Mouse (Mus musculus) cortical plate, adult 2 months (tissue): ENCODE measurements around the gene Irs3. TPM values are rescaled to one million over a fixed set of nuclear protein-coding genes. Genes with fewer than 3 reads are reported as not detected.

ENCODE experiments used
- H3K27ac ChIP-seq: fragments of 200-500 bp; 2 replicates; pipeline ENCODE4 v1.5.1; 2012; ENCODE audit warnings: low read length, control low read depth, inconsistent platforms; ENCODE audit not compliant: insufficient read depth
- H3K4me1 ChIP-seq: fragments of 200-500 bp; 2 replicates; pipeline ENCODE4 v1.6.1; 2011; ENCODE audit warnings: low read length; ENCODE audit not compliant: control insufficient read depth, insufficient read depth
- H3K4me3 ChIP-seq: fragments of 200-500 bp; 2 replicates; pipeline ENCODE4 v1.5.1; 2011; ENCODE audit warnings: mild to moderate bottlenecking, low read length, control low read depth; ENCODE audit not compliant: insufficient read depth
- CTCF ChIP-seq: fragments of 200-500 bp; IDR thresholded peaks from 2 replicates; pipeline ENCODE4 v1.5.1; 2011; ENCODE audit warnings: mild to moderate bottlenecking, control low read depth, low read length; ENCODE audit not compliant: insufficient read depth; ENCODE audit errors: extremely low read depth
- POLR2A ChIP-seq: fragments of 200-500 bp; IDR thresholded peaks from 2 replicates; pipeline ENCODE4 v1.6.1; 2011; ENCODE audit warnings: mild to moderate bottlenecking, low read length, control low read depth; ENCODE audit not compliant: insufficient read depth; ENCODE audit errors: extremely low read depth
- polyA plus RNA-seq: library from polyadenylated mRNA; depleted of rRNA; stranded (reverse); fragments of >200 nt; gene quantifications from 2 replicates; pipeline ENCODE4 v1.2.3, GENCODE M21; 2012

The Irs3 gene
- polyA plus RNA-seq, 1 experiment = 0.25 TPM

GRCm38 (mm10) chr5:137645091-137645651 lies 343 bp downstream of the Irs3 start:
- H3K27ac ChIP-seq = no peak overlapping the region
- TF ChIP-seq CTCF = no peak
- no peak for TF ChIP-seq POLR2A
- peak overlapping the region; percentile 12; the same call in 1 of the 2 replicates for H3K4me3 ChIP-seq
- H3K4me1 ChIP-seq = peaks cover 3% of the 10 kb centered on the region; the same call in 1 of the 2 replicates

- TF ChIP-seq CTCF = no peak
- no peak for TF ChIP-seq POLR2A
- H3K4me1 ChIP-seq = peaks cover 3% of the 10 kb centered on the region; the same call in 1 of the 2 replicates
- H3K27ac ChIP-seq = no peak overlapping the region
- H3K4me3 ChIP-seq = no peak overlapping the region
These were observed 1.0 kb downstream of the Irs3 start for GRCm38 (mm10) chr5:137644484-137644883.

- Histone ChIP-seq H3K4me1 (no peaks in the 10 kb centered on the region), H3K4me3 (no peak overlapping the region), H3K27ac (no peak overlapping the region)
- TF ChIP-seq CTCF (no peak), POLR2A (no peak)
These were observed 2.6 kb downstream of the Irs3 start for GRCm38 (mm10) chr5:137642886-137643285.

- Histone ChIP-seq H3K4me1 (no peaks in the 10 kb centered on the region), H3K4me3 (no peak within 1 kb of the TSS), H3K27ac (no peak within 1 kb of the TSS)
- TF ChIP-seq CTCF = peak; percentile 26; the same call in 1 of the 2 replicates
- no peak for TF ChIP-seq POLR2A
These were observed 4.5 kb downstream of the Irs3 start, which contains the start of gene Sap25 for GRCm38 (mm10) chr5:137641054-137641453. Gene Sap25, plus strand, starts transcription at chr5:137641334.

- H3K4me3 ChIP-seq = no peak overlapping the region
- no peaks in the 10 kb centered on the region for H3K4me1 ChIP-seq
- TF ChIP-seq CTCF (no peak), POLR2A (no peak)
- H3K27ac ChIP-seq = no peak overlapping the region
These were observed 6.0 kb downstream of the Irs3 start for GRCm38 (mm10) chr5:137639472-137639871.

- Histone ChIP-seq H3K27ac (no peak overlapping the region), H3K4me1 (no peaks in the 10 kb centered on the region), H3K4me3 (no peak overlapping the region)
- TF ChIP-seq CTCF (no peak), POLR2A (no peak)
These were observed 12.0 kb downstream of the Irs3 start for GRCm38 (mm10) chr5:137633397-137634084.

GRCm38 (mm10) chr5:137631591-137631990 lies 13.9 kb downstream of the Irs3 start:
- TF ChIP-seq CTCF (no peak), POLR2A (no peak)
- H3K27ac ChIP-seq = no peak overlapping the region
- H3K4me3 ChIP-seq = no peak overlapping the region
- no peaks in the 10 kb centered on the region for H3K4me1 ChIP-seq

- TF ChIP-seq CTCF (no peak), POLR2A (no peak)
- Histone ChIP-seq H3K4me3 (no peak overlapping the region; the same call in 1 of the 2 replicates), H3K27ac (peak overlapping the region; percentile 11; the same call in 1 of the 2 replicates), H3K4me1 (no peaks in the 10 kb centered on the region)
These were observed 14.3 kb downstream of the Irs3 start for GRCm38 (mm10) chr5:137631171-137631570.

- Histone ChIP-seq H3K27ac (peak overlapping the region; percentile 11), H3K4me1 (no peaks in the 10 kb centered on the region), H3K4me3 (no peak overlapping the region; the same call in 1 of the 2 replicates)
- TF ChIP-seq POLR2A (no peak), CTCF (no peak)
These were observed 14.9 kb downstream of the Irs3 start for GRCm38 (mm10) chr5:137630602-137631001.
